Mouse (Mus musculus) MEL (cell line): ENCODE measurements at regions not wholly inside any gene's neighbourhood (a gene's known extent, or its start where the extent isn't known, plus 50 kb on each side); places are given as distances from the start of the nearest gene placed in this dataset.

Experiments
- DNase-seq: peaks from one replicate; pipeline ENCODE4 v3.0.0; 2011; ENCODE audit warnings: low read depth, low spot score
- H3K27ac ChIP-seq: 2 replicates; pipeline ENCODE4 v1.5.1; 2012; ENCODE audit warnings: low read depth, mild to moderate bottlenecking, control low read depth, low read length, moderate library complexity; ENCODE audit not compliant: control insufficient read depth
- H3K27me3 ChIP-seq, 2 experiments: fragments of 150-350 bp in 1 of 2; sonication (generic) in 1 of 2; 2 replicates each; pipeline ENCODE4 v1.6.1; 2012; ENCODE audit warnings: low read length in 2 of 2, mild to moderate bottlenecking in 2 of 2, improper control_type of control experiment in 1 of 2, moderate library complexity in 1 of 2; ENCODE audit not compliant: insufficient read depth in 2 of 2, control insufficient read depth in 1 of 2
- H3K36me3 ChIP-seq, 2 experiments: 2 replicates each; pipeline ENCODE4 v1.6.1; 2012 to 2014; ENCODE audit warnings: low read length in 2 of 2, improper control_type of control experiment in 1 of 2, inconsistent platforms in 1 of 2, mild to moderate bottlenecking in 1 of 2; ENCODE audit not compliant: insufficient read depth in 2 of 2, control insufficient read depth in 1 of 2
- H3K4me1 ChIP-seq, 2 experiments: fragments of 150-350 bp in 1 of 2; sonication (generic) in 1 of 2; 2 replicates each; pipeline ENCODE4 v1.6.1; 2012; ENCODE audit warnings: low read length in 2 of 2, improper control_type of control experiment in 1 of 2, mild to moderate bottlenecking in 1 of 2; ENCODE audit not compliant: insufficient read depth in 2 of 2, control insufficient read depth in 1 of 2
- H3K4me3 ChIP-seq, 2 experiments: fragments of 150-350 bp in 1 of 2; sonication (generic) in 1 of 2; 2 replicates each; pipeline ENCODE4 v1.5.1; 2012; ENCODE audit warnings: low read depth in 2 of 2, low read length in 2 of 2, mild to moderate bottlenecking in 2 of 2, moderate library complexity in 2 of 2, control low read depth in 1 of 2, improper control_type of control experiment in 1 of 2; ENCODE audit not compliant: control insufficient read depth in 1 of 2, insufficient read depth in 1 of 2
- H3K79me2 ChIP-seq: 2 replicates; pipeline ENCODE4 v1.6.1; 2012; ENCODE audit warnings: mild to moderate bottlenecking, low read length, moderate library complexity; ENCODE audit not compliant: control insufficient read depth, poor library complexity, insufficient read depth
- H3K9ac ChIP-seq: 2 replicates; pipeline ENCODE4 v1.6.1; 2012; ENCODE audit warnings: low read depth, mild to moderate bottlenecking, control low read depth, low read length, moderate library complexity; ENCODE audit not compliant: control insufficient read depth, poor library complexity, severe bottlenecking
- H3K9me3 ChIP-seq: fragments of 150-350 bp; sonication (generic); replicated peaks from 2 replicates; pipeline ENCODE4 v1.6.1; 2012; ENCODE audit warnings: mild to moderate bottlenecking, low read length, improper control_type of control experiment, moderate library complexity; ENCODE audit not compliant: insufficient read depth
- CHD1 ChIP-seq: IDR thresholded peaks from 2 replicates; pipeline ENCODE4 v1.6.1; 2012; ENCODE audit warnings: low read depth, mild to moderate bottlenecking, inconsistent platforms, low read length, improper control_type of control experiment
- CHD2 ChIP-seq: IDR thresholded peaks from 2 replicates; pipeline ENCODE4 v1.6.1; 2011; ENCODE audit warnings: low read length, improper control_type of control experiment
- CTCF ChIP-seq, 3 experiments: IDR thresholded peaks in 2 of 3; conservative IDR thresholded peaks in 1 of 3; 2 replicates each; pipeline ENCODE4 v1.5.1; 2011 to 2012; ENCODE audit warnings: low read length in 3 of 3, low read depth in 2 of 3, mild to moderate bottlenecking in 2 of 3, improper control_type of control experiment in 1 of 3, inconsistent platforms in 1 of 3, mixed read lengths in 1 of 3, moderate library complexity in 1 of 3; ENCODE audit not compliant: control insufficient read depth in 1 of 3, insufficient read depth in 1 of 3, poor library complexity in 1 of 3, severe bottlenecking in 1 of 3
- ELF1 ChIP-seq: IDR thresholded peaks from 2 replicates; pipeline ENCODE4 v1.6.1; 2014; ENCODE audit warnings: low read depth, mild to moderate bottlenecking, inconsistent platforms, low read length, improper control_type of control experiment, moderate library complexity
- ETS1 ChIP-seq: IDR thresholded peaks from 2 replicates; pipeline ENCODE4 v1.6.1; 2012; ENCODE audit warnings: low read depth, mild to moderate bottlenecking, inconsistent platforms, low read length, improper control_type of control experiment, moderate library complexity
- GABPA ChIP-seq: IDR thresholded peaks from 2 replicates; pipeline ENCODE4 v1.6.1; 2012; ENCODE audit warnings: low read depth, mild to moderate bottlenecking, inconsistent platforms, low read length, improper control_type of control experiment, moderate library complexity
- JUND ChIP-seq: IDR thresholded peaks from 2 replicates; pipeline ENCODE4 v1.6.1; 2011; ENCODE audit warnings: low read depth, mild to moderate bottlenecking, improper control_type of control experiment, low read length
- MYC ChIP-seq: IDR thresholded peaks from 2 replicates; pipeline ENCODE4 v1.6.1; 2011; ENCODE audit warnings: low read depth, mild to moderate bottlenecking, low read length, improper control_type of control experiment, moderate library complexity
- POLR2A ChIP-seq, 2 experiments: IDR thresholded peaks; 2 replicates each; pipeline ENCODE4 v1.6.1; 2011 to 2012; ENCODE audit warnings: low read length in 2 of 2, mild to moderate bottlenecking in 2 of 2, control low read depth in 1 of 2, improper control_type of control experiment in 1 of 2, low read depth in 1 of 2, moderate library complexity in 1 of 2; ENCODE audit not compliant: control insufficient read depth in 1 of 2, insufficient read depth in 1 of 2, poor library complexity in 1 of 2
- RAD21 ChIP-seq: IDR thresholded peaks from 2 replicates; pipeline ENCODE4 v1.6.1; 2011; ENCODE audit warnings: mild to moderate bottlenecking, low read depth, low read length, improper control_type of control experiment
- SIN3A ChIP-seq: IDR thresholded peaks from 2 replicates; pipeline ENCODE4 v1.6.1; 2012; ENCODE audit warnings: low read length, improper control_type of control experiment, inconsistent platforms
- SMC3 ChIP-seq: IDR thresholded peaks from 2 replicates; pipeline ENCODE4 v1.6.1; 2011; ENCODE audit warnings: low read depth, low read length, improper control_type of control experiment
- UBTF ChIP-seq: IDR thresholded peaks from 2 replicates; pipeline ENCODE4 v1.6.1; 2012; ENCODE audit warnings: low read depth, mild to moderate bottlenecking, inconsistent platforms, low read length, improper control_type of control experiment, moderate library complexity, borderline replicate concordance; ENCODE audit not compliant: insufficient read depth
- USF2 ChIP-seq, 2 experiments: IDR thresholded peaks; 2 replicates each; pipeline ENCODE4 v1.6.1; 2011 to 2012; ENCODE audit warnings: improper control_type of control experiment in 2 of 2, low read length in 2 of 2, borderline replicate concordance in 1 of 2, inconsistent platforms in 1 of 2, low read depth in 1 of 2, mild to moderate bottlenecking in 1 of 2; ENCODE audit not compliant: insufficient read depth in 1 of 2
- ZKSCAN1 ChIP-seq: IDR thresholded peaks from 2 replicates; pipeline ENCODE4 v1.6.1; 2012; ENCODE audit warnings: low read depth, mild to moderate bottlenecking, inconsistent platforms, low read length, improper control_type of control experiment, moderate library complexity
- ZNF384 ChIP-seq: IDR thresholded peaks from 2 replicates; pipeline ENCODE4 v1.6.1; 2012; ENCODE audit warnings: low read depth, mild to moderate bottlenecking, inconsistent platforms, low read length, improper control_type of control experiment

DNA sequence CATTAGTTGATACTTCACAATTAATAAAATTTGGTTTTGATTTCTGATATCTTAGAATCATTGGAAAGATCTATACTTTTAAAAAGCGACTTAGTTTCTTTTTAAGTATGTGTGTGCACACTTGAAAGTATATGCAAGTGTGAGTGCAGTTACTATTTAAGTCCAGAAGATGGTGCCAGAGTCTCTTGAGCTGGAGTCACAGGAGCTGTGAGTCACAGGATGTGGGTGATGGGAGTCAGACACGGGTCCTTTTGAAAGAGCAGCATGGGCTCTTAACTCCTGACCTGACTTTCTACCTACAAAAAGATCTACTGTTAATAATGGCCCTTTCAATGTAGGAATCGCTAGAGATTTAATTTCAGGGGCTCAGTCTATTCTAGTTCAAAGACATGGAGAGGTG lies 87.8 kb upstream of the Cntnap4 start:
- no peaks in the 10 kb centered on the region for H3K9me3 ChIP-seq
- peak in 1 of 3 experiments; percentile 1; a peak in 1 of 6 replicates for TF ChIP-seq CTCF (IDR thresholded peaks at IDR 0.05 in 2 of 3, conservative IDR thresholded peaks at IDR 0.05 in 1 of 3; ENCODE audit: control insufficient read depth in 1 of 3, insufficient read depth in 1 of 3, low read depth in 2 of 3, low read length in 3 of 3, poor library complexity in 1 of 3, severe bottlenecking in 1 of 3)
- no peak for TF ChIP-seq RAD21
- no peak for TF ChIP-seq ZNF384
- no peak for TF ChIP-seq GABPA
- TF ChIP-seq POLR2A (IDR thresholded peaks at IDR 0.05; ENCODE audit: control insufficient read depth in 1 of 2, insufficient read depth in 1 of 2, low read depth in 1 of 2, low read length in 2 of 2, poor library complexity in 1 of 2) = no peak
- H3K4me3 ChIP-seq = no peak overlapping the region
- H3K27me3 ChIP-seq = no peaks in the 10 kb centered on the region
- no peak overlapping the region for H3K9ac ChIP-seq
- H3K27ac ChIP-seq = no peak overlapping the region
- no peaks in the 10 kb centered on the region for H3K79me2 ChIP-seq
- H3K4me1 ChIP-seq = no peaks in the 10 kb centered on the region
- peak; percentile 2 for DNase-seq
- H3K36me3 ChIP-seq = no peaks in the 10 kb centered on the region

DNA sequence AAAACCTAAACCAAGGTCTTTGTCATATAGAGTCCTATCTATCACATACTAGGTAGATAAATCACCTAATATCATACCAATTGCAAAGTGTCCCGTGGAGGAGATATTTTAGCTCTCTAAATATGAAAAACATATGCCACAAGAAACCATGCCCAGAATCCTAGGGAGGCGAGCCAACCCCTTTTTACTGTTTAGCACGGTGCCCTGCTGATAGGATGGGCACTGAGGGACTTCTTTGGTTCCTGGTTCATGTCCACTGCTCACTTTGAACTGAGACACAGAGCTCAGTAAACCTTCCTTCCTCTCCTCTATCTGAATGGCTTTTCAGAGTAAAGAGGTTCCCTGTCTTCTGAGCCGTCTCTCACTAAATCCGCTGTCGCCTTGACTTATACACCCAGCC lies 77.6 kb upstream of the Cntnap4 start:
- no peaks in the 10 kb centered on the region for H3K27me3 ChIP-seq
- no peak overlapping the region for H3K9ac ChIP-seq
- TF ChIP-seq ZKSCAN1 (no peak), CHD2 (no peak), CHD1 (no peak), SMC3 (no peak), JUND (no peak), RAD21 (no peak), MYC (no peak), ELF1 (no peak), ETS1 (no peak), UBTF (no peak), SIN3A (no peak), USF2 (IDR thresholded peaks at IDR 0.05; ENCODE audit: borderline replicate concordance in 1 of 2, insufficient read depth in 1 of 2, low read depth in 1 of 2, low read length in 2 of 2) (no peak)
- TF ChIP-seq, all 39 proteins: peak for 0
- no peaks in the 10 kb centered on the region for H3K36me3 ChIP-seq
- no peaks in the 10 kb centered on the region for H3K9me3 ChIP-seq
- DNase-seq = no peak
- H3K4me3 ChIP-seq = no peak overlapping the region
- no peak overlapping the region for H3K27ac ChIP-seq
- no peaks in the 10 kb centered on the region for H3K79me2 ChIP-seq
- no peaks in the 10 kb centered on the region for H3K4me1 ChIP-seq
